Mouse (Mus musculus): Measurements from ENCODE around the gene Pkd1l2.
A peak's percentile ranks its signal among the peaks of the same experiment; 100 is the strongest.

Pkd1l2 gene

GRCm38 (mm10) chr8:117033393-117033792 lies 48.9 kb downstream of the Pkd1l2 start:
- DNase-seq (ENCODE audit: low spot score) = no peak

- DNase-seq (ENCODE audit: low spot score) = no peak
Observed at GRCm38 (mm10) chr8:117032609-117033008, 49.6 kb downstream of the Pkd1l2 start.

GRCm38 (mm10) chr8:117031476-117031875 lies 50.8 kb downstream of the Pkd1l2 start:
- no peak for DNase-seq (ENCODE audit: low spot score)

- DNase-seq (ENCODE audit: low spot score) = no peak
Observed at GRCm38 (mm10) chr8:117028686-117029085, 53.6 kb downstream of the Pkd1l2 start.

GRCm38 (mm10) chr8:117027601-117028000 lies 54.6 kb downstream of the Pkd1l2 start:
- no peak for DNase-seq (ENCODE audit: low spot score)

- no peak for DNase-seq (ENCODE audit: low spot score)
Observed at GRCm38 (mm10) chr8:117022297-117022993, 59.8 kb downstream of the Pkd1l2 start.

GRCm38 (mm10) chr8:117019323-117020275 lies 62.6 kb downstream of the Pkd1l2 start:
- no peak for DNase-seq (ENCODE audit: low spot score)

GRCm38 (mm10) chr8:117017896-117018295 lies 64.4 kb downstream of the Pkd1l2 start:
- DNase-seq (ENCODE audit: low spot score) = no peak

GRCm38 (mm10) chr8:117017006-117017405 lies 65.2 kb downstream of the Pkd1l2 start:
- DNase-seq (ENCODE audit: low spot score) = no peak

GRCm38 (mm10) chr8:117015670-117016069 lies 66.6 kb downstream of the Pkd1l2 start:
- no peak for DNase-seq (ENCODE audit: low spot score)

- DNase-seq (ENCODE audit: low spot score) = no peak
Observed at GRCm38 (mm10) chr8:117011366-117011765, 70.9 kb downstream of the Pkd1l2 start.

- DNase-seq (ENCODE audit: low spot score) = no peak
Observed at GRCm38 (mm10) chr8:116994016-116994716, 88.1 kb downstream of the Pkd1l2 start.

- peak; percentile 99 for DNase-seq (ENCODE audit: low spot score)
Observed at GRCm38 (mm10) chr8:116993095-116993867, 89.0 kb downstream of the Pkd1l2 start, which contains the start of gene Gcsh. Gene Gcsh (minus strand): TSS chr8:116993537.

- DNase-seq (ENCODE audit: low spot score) = no peak
Observed at GRCm38 (mm10) chr8:116992176-116992971, 89.9 kb downstream of the Pkd1l2 start.

- DNase-seq (ENCODE audit: low spot score) = no peak
Observed at GRCm38 (mm10) chr8:116991241-116991640, 91.0 kb downstream of the Pkd1l2 start.

GRCm38 (mm10) chr8:116989842-116990241 lies 92.4 kb downstream of the Pkd1l2 start:
- DNase-seq (ENCODE audit: low spot score) = no peak

GRCm38 (mm10) chr8:116980117-116980516 lies 102.1 kb downstream of the Pkd1l2 start:
- peak; percentile 70 for DNase-seq (ENCODE audit: low spot score)

- peak; percentile 98 for DNase-seq (ENCODE audit: low spot score)
Observed at GRCm38 (mm10) chr8:116978631-116979256, 103.5 kb downstream of the Pkd1l2 start, which contains the start of gene 1700030J22Rik. Gene 1700030J22Rik (minus strand): TSS chr8:116978959.

- DNase-seq (ENCODE audit: low spot score) = no peak
Observed at GRCm38 (mm10) chr8:116978052-116978451, 104.2 kb downstream of the Pkd1l2 start.

- DNase-seq (ENCODE audit: low spot score) = peak; percentile 14
Observed at GRCm38 (mm10) chr8:116975606-116976005, 106.6 kb downstream of the Pkd1l2 start.
